Mouse (Mus musculus): Measurements from ENCODE around the gene Tpk1. TPM values are rescaled to one million over a fixed set of nuclear protein-coding genes. Genes with fewer than 3 reads are reported as not detected.

Gene Tpk1
- polyA plus RNA-seq, 1 experiment = 0.03 TPM

GRCm38 (mm10) chr6:43546537-43546936 lies 119.5 kb downstream of the Tpk1 start:
- Histone ChIP-seq H3K27me3 (ENCODE audit: control insufficient read depth) (no peaks in the 10 kb centered on the region), H3K4me1 (ENCODE audit: control insufficient read depth) (no peaks in the 10 kb centered on the region), H3K9me3 (ENCODE audit: control insufficient read depth, low read length) (no peaks in the 10 kb centered on the region), H3K4me3 (replicated peaks) (no peak overlapping the region), H3K36me3 (ENCODE audit: control insufficient read depth) (no peaks in the 10 kb centered on the region)
- TF ChIP-seq GATA1 (IDR thresholded peaks at IDR 0.05; ENCODE audit: low read length) (no peak), TAL1 (IDR thresholded peaks at IDR 0.05; ENCODE audit: low read length) (no peak)

DNA sequence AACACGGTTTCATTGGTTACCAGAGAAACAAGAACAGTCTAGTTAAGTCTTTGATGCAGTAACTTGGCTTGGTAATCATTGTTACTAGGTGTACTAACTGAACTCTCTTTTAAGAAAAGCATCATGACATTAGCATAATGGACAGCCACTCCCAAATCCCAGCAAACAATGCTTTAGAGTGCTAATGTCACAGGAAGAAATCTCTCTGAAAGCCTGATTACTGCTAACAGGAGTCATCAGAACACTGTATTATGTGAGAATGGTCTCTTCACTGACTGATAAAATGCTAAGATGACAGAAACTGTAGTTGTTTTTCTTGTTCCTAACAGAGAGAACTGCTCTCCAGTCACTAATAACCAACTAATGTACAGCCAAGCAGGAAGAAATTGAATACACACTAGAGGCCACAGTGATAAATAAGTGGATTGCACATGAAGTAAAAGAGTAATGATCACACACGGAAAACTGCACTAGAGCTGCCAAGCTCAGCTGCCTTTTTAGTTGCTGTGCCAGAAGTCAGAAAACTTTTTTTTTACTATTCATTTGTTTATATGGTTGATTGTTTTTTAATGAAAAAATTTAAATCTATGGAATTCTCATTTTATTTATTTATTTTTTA lies 128.7 kb downstream of the Tpk1 start:
- no peaks in the 10 kb centered on the region for H3K4me1 ChIP-seq (ENCODE audit: control insufficient read depth)
- no peaks in the 10 kb centered on the region for H3K36me3 ChIP-seq (ENCODE audit: control insufficient read depth)
- TF ChIP-seq TAL1 (IDR thresholded peaks at IDR 0.05; ENCODE audit: low read length) (no peak), GATA1 (IDR thresholded peaks at IDR 0.05; ENCODE audit: low read length) (no peak)
- no peaks in the 10 kb centered on the region for H3K27me3 ChIP-seq (ENCODE audit: control insufficient read depth)
- no peak overlapping the region for H3K4me3 ChIP-seq (replicated peaks)
- no peaks in the 10 kb centered on the region for H3K9me3 ChIP-seq (ENCODE audit: control insufficient read depth, low read length)

DNA sequence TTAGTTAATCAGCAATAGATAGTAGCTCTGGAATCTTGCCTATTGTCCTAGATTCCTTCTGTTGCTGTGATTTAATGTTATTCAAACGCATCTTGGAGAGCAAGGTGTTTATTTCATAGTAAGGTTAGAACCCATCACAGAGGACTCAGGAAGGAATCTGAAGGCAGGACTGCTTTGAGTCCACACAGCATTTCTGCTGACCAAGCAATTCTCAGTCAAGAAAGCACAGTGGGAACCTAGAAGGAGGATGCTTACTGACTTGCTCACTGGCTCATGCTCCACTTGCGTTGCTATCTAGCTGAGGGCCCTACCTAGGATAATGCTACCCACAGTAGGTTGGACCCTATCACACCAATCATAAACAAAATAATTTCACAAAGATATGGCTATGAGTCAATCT lies 130.6 kb downstream of the Tpk1 start:
- Histone ChIP-seq H3K4me3 (replicated peaks) (no peak overlapping the region), H3K4me1 (ENCODE audit: control insufficient read depth) (no peaks in the 10 kb centered on the region), H3K27me3 (ENCODE audit: control insufficient read depth) (no peaks in the 10 kb centered on the region), H3K36me3 (ENCODE audit: control insufficient read depth) (no peaks in the 10 kb centered on the region), H3K9me3 (ENCODE audit: control insufficient read depth, low read length) (no peaks in the 10 kb centered on the region)
- TF ChIP-seq GATA1 (IDR thresholded peaks at IDR 0.05; ENCODE audit: low read length) (no peak), TAL1 (IDR thresholded peaks at IDR 0.05; ENCODE audit: low read length) (no peak)

DNA sequence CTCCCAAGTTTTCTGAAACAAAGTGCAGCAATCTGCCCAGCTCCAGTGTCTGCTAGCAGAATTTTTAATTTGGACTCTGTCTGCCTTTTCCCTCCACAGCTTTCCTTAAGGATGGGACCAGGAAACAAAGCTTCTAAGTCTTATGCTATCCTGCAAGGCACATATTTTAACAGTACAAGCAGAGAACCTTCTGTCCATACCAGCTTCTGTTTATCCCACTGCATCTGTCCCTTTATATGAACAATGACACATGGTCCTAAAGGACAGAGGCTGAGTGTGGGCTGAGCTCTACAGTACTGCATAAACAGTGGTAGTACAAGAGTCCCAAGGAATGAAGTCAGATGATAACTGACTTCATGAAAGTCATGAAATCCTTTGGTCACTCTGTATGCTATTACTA lies 132.8 kb downstream of the Tpk1 start:
- H3K27me3 ChIP-seq (ENCODE audit: control insufficient read depth) = no peaks in the 10 kb centered on the region
- TF ChIP-seq TAL1 (IDR thresholded peaks at IDR 0.05; ENCODE audit: low read length) = no peak
- TF ChIP-seq GATA1 (IDR thresholded peaks at IDR 0.05; ENCODE audit: low read length) = no peak
- no peaks in the 10 kb centered on the region for H3K4me1 ChIP-seq (ENCODE audit: control insufficient read depth)
- H3K4me3 ChIP-seq (replicated peaks) = no peak overlapping the region
- H3K36me3 ChIP-seq (ENCODE audit: control insufficient read depth) = no peaks in the 10 kb centered on the region
- no peaks in the 10 kb centered on the region for H3K9me3 ChIP-seq (ENCODE audit: control insufficient read depth, low read length)

- TF ChIP-seq TAL1 (IDR thresholded peaks at IDR 0.05; ENCODE audit: low read length) = no peak
- no peak for TF ChIP-seq GATA1 (IDR thresholded peaks at IDR 0.05; ENCODE audit: low read length)
- Histone ChIP-seq H3K9me3 (ENCODE audit: control insufficient read depth, low read length) (no peaks in the 10 kb centered on the region), H3K4me1 (ENCODE audit: control insufficient read depth) (no peaks in the 10 kb centered on the region), H3K36me3 (ENCODE audit: control insufficient read depth) (no peaks in the 10 kb centered on the region), H3K4me3 (replicated peaks) (no peak overlapping the region), H3K27me3 (ENCODE audit: control insufficient read depth) (no peaks in the 10 kb centered on the region)
These were observed 133.3 kb downstream of the Tpk1 start for GRCm38 (mm10) chr6:43532822-43533221.

GRCm38 (mm10) chr6:43531996-43532395 lies 134.1 kb downstream of the Tpk1 start:
- no peaks in the 10 kb centered on the region for H3K9me3 ChIP-seq (ENCODE audit: control insufficient read depth, low read length)
- TF ChIP-seq GATA1 (IDR thresholded peaks at IDR 0.05; ENCODE audit: low read length) (no peak), TAL1 (IDR thresholded peaks at IDR 0.05; ENCODE audit: low read length) (no peak)
- no peaks in the 10 kb centered on the region for H3K27me3 ChIP-seq (ENCODE audit: control insufficient read depth)
- H3K4me3 ChIP-seq (replicated peaks) = no peak overlapping the region
- H3K4me1 ChIP-seq (ENCODE audit: control insufficient read depth) = no peaks in the 10 kb centered on the region
- no peaks in the 10 kb centered on the region for H3K36me3 ChIP-seq (ENCODE audit: control insufficient read depth)

- TF ChIP-seq TAL1 (IDR thresholded peaks at IDR 0.05; ENCODE audit: low read length) (no peak), GATA1 (IDR thresholded peaks at IDR 0.05; ENCODE audit: low read length) (no peak)
- Histone ChIP-seq H3K4me1 (ENCODE audit: control insufficient read depth) (no peaks in the 10 kb centered on the region; the same call in 1 of the 2 replicates), H3K9me3 (ENCODE audit: control insufficient read depth, low read length) (no peaks in the 10 kb centered on the region), H3K27me3 (ENCODE audit: control insufficient read depth) (no peaks in the 10 kb centered on the region), H3K4me3 (replicated peaks) (no peak overlapping the region), H3K36me3 (ENCODE audit: control insufficient read depth) (no peaks in the 10 kb centered on the region)
These were observed 137.1 kb downstream of the Tpk1 start for GRCm38 (mm10) chr6:43528996-43529395.

GRCm38 (mm10) chr6:43525028-43525427 lies 141.1 kb downstream of the Tpk1 start:
- no peaks in the 10 kb centered on the region for H3K27me3 ChIP-seq (ENCODE audit: control insufficient read depth)

DNA sequence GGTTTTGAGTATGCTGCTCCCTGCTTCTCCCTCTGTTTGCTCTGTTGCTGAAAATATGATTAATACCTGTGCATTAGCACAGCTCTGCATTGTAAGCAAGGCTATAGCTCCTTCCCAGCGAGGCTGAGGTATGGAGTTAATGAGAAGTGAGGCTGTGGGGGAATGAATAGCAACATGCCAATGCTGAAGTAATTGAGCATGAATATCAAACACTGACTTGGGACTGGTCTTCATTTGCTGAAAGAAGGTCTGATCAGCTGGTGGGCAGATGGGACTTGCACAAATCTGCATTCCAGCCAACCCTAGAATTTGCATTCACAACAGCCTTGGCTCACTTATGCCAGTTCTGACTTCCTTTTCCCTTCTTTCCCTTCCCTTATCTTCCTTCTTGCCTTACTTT lies 144.0 kb downstream of the Tpk1 start:
- Histone ChIP-seq H3K27me3 (ENCODE audit: control insufficient read depth) (no peaks in the 10 kb centered on the region), H3K4me3 (replicated peaks) (no peak overlapping the region), H3K4me1 (ENCODE audit: control insufficient read depth) (peaks cover 5% of the 10 kb centered on the region), H3K9me3 (ENCODE audit: control insufficient read depth, low read length) (no peaks in the 10 kb centered on the region), H3K36me3 (ENCODE audit: control insufficient read depth) (no peaks in the 10 kb centered on the region)
- TF ChIP-seq GATA1 (IDR thresholded peaks at IDR 0.05; ENCODE audit: low read length) (no peak), TAL1 (IDR thresholded peaks at IDR 0.05; ENCODE audit: low read length) (no peak)

More at GRCm38 (mm10) chr6:43525028-43525427, 141.1 kb downstream of the Tpk1 start:
- H3K36me3 ChIP-seq (ENCODE audit: control insufficient read depth) = no peaks in the 10 kb centered on the region
- TF ChIP-seq GATA1 (IDR thresholded peaks at IDR 0.05; ENCODE audit: low read length) (no peak), TAL1 (IDR thresholded peaks at IDR 0.05; ENCODE audit: low read length) (no peak)
- H3K9me3 ChIP-seq (ENCODE audit: control insufficient read depth, low read length) = no peaks in the 10 kb centered on the region
- H3K4me3 ChIP-seq (replicated peaks) = no peak overlapping the region
- H3K4me1 ChIP-seq (ENCODE audit: control insufficient read depth) = peaks cover 2% of the 10 kb centered on the region; the same call in 1 of the 2 replicates

- TF ChIP-seq TAL1 (IDR thresholded peaks at IDR 0.05; ENCODE audit: low read length) (no peak), GATA1 (IDR thresholded peaks at IDR 0.05; ENCODE audit: low read length) (no peak)
- H3K36me3 ChIP-seq (ENCODE audit: control insufficient read depth) = no peaks in the 10 kb centered on the region
- no peak overlapping the region for H3K4me3 ChIP-seq (replicated peaks)
- no peaks in the 10 kb centered on the region for H3K27me3 ChIP-seq (ENCODE audit: control insufficient read depth)
- no peaks in the 10 kb centered on the region for H3K9me3 ChIP-seq (ENCODE audit: control insufficient read depth, low read length)
- H3K4me1 ChIP-seq (ENCODE audit: control insufficient read depth) = peaks cover 15% of the 10 kb centered on the region
These were observed 145.9 kb downstream of the Tpk1 start for GRCm38 (mm10) chr6:43520218-43520617.

Measured in erythroblast, embryonic 14.5 days (primary cell).